Mouse (Mus musculus): ENCODE results near the gene Cass4. TPM values are rescaled to one million over a fixed set of nuclear protein-coding genes. Genes with fewer than 3 reads are reported as not detected.

Gene Cass4
- polyA plus RNA-seq, 1 experiment from 2014 or later: 0.25 TPM

DNA sequence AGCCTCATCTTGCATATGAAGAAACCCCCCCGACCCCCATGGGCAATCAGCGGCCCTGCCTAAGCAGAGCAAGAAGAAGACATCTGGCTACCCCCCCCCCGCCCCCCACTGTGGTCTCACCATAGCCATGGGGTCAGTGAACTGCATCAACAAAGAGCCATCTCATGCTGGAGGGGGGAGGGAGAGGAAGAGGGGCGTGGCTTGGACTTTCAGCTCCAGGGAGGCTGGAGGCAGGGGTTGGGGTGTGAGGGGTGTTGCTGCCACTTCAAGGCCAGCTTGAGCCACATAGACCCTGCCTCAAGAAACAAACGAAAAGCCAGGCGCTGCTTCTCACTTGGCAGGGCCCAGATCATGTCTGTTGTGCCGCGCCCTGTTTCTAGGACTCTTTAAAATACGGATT lies 2.4 kb downstream of the Cass4 start:
- no peaks in the 10 kb centered on the region for H3K27me3 ChIP-seq (ENCODE audit: low read depth, poor library complexity, severe bottlenecking)
- DNase-seq (ENCODE audit: low spot score): no peak

DNA sequence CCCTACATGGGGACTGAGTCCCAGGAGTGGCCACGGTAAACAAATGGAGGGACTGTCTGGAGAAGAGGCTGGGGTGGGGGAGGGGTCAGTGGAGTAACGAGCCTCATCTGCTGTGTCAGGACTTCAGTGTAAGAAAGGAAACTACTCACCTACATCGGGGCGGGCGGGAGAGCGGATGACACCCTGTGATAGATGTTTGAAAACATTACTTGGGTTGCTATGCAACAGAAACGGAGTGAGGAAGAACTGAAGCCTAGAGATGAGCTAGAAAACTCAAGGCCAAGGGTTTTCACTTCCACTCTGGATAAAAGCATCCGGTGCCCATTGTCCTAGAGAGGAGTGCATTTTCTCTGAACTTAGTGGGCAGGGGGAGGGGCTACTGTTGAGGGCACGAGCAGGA lies 6.3 kb downstream of the Cass4 start:
- H3K4me1 ChIP-seq: peaks cover 21% of the 10 kb centered on the region
- H3K27ac ChIP-seq (replicated peaks): peak overlapping the region; percentile 17
- no peaks in the 10 kb centered on the region for H3K9me3 ChIP-seq (replicated peaks)
- DNase-seq (ENCODE audit: low spot score): no peak
- H3K27me3 ChIP-seq (ENCODE audit: low read depth, poor library complexity, severe bottlenecking): no peaks in the 10 kb centered on the region
- no peak overlapping the region for H3K4me3 ChIP-seq
- 49% methylated on average over 9 of the region's 9 CpGs for WGBS
- H3K36me3 ChIP-seq: no peaks in the 10 kb centered on the region

More for the DNA sequence above, 2.4 kb downstream of the Cass4 start:
- no peaks in the 10 kb centered on the region for H3K36me3 ChIP-seq
- H3K4me1 ChIP-seq: peaks cover 19% of the 10 kb centered on the region
- WGBS: 48% methylated on average over 9 of the region's 9 CpGs
- H3K27ac ChIP-seq (replicated peaks): peak overlapping the region; percentile 59
- H3K9me3 ChIP-seq (replicated peaks): no peaks in the 10 kb centered on the region
- H3K4me3 ChIP-seq: no peak overlapping the region

- WGBS: 77% methylated on average over 13 of the region's 13 CpGs
- Histone ChIP-seq H3K4me1 (peaks cover 15% of the 10 kb centered on the region), H3K36me3 (no peaks in the 10 kb centered on the region), H3K27me3 (ENCODE audit: low read depth, poor library complexity, severe bottlenecking) (no peaks in the 10 kb centered on the region), H3K27ac (replicated peaks) (no peak overlapping the region), H3K4me3 (no peak overlapping the region), H3K9me3 (replicated peaks) (no peaks in the 10 kb centered on the region)
- DNase-seq (ENCODE audit: low spot score): no peak
Measured at GRCm38 (mm10) chr2:172401116-172401825, 7.7 kb downstream of the Cass4 start.

GRCm38 (mm10) chr2:172404239-172404638 lies 10.6 kb downstream of the Cass4 start:
- 64% methylated on average over 7 of the region's 7 CpGs for WGBS
- Histone ChIP-seq H3K27me3 (ENCODE audit: low read depth, poor library complexity, severe bottlenecking) (no peaks in the 10 kb centered on the region), H3K9me3 (replicated peaks) (no peaks in the 10 kb centered on the region), H3K4me1 (peaks cover 13% of the 10 kb centered on the region), H3K4me3 (no peak overlapping the region), H3K27ac (replicated peaks) (no peak overlapping the region), H3K36me3 (no peaks in the 10 kb centered on the region)
- no peak for DNase-seq (ENCODE audit: low spot score)

GRCm38 (mm10) chr2:172405011-172405410 lies 11.4 kb downstream of the Cass4 start:
- 78% methylated on average over 3 of the region's 3 CpGs for WGBS
- Histone ChIP-seq H3K36me3 (no peaks in the 10 kb centered on the region), H3K27ac (replicated peaks) (no peak overlapping the region), H3K4me3 (no peak overlapping the region), H3K4me1 (peaks cover 8% of the 10 kb centered on the region), H3K9me3 (replicated peaks) (no peaks in the 10 kb centered on the region), H3K27me3 (ENCODE audit: low read depth, poor library complexity, severe bottlenecking) (no peaks in the 10 kb centered on the region)
- no peak for DNase-seq (ENCODE audit: low spot score)

DNA sequence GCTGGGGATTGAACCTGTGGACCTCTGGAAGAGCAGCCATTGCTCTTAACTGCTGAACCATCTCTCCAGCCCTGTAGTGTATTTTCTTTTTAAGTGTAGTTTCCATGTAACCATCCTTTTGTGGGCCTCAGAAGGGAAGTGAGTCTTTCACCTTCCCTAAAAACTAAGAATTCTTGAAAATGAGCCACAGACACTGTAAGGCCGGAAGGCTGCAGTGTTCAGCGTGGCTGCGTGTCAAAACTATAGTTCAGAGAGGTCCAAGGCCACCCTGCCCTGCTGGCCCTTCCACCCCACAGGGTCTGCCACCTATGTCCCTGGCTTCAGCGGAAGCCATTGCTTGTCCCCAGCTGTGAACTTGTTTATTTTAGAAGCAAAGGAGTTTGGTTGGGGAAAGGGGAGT lies 12.6 kb downstream of the Cass4 start:
- Histone ChIP-seq H3K4me1 (0 out of 2 replicates have a peak, but pooled peaks cover 6% of the 10 kb centered on the region), H3K36me3 (no peaks in the 10 kb centered on the region), H3K4me3 (no peak overlapping the region), H3K9me3 (replicated peaks) (no peaks in the 10 kb centered on the region), H3K27ac (replicated peaks) (no peak overlapping the region), H3K27me3 (ENCODE audit: low read depth, poor library complexity, severe bottlenecking) (no peaks in the 10 kb centered on the region)
- no peak for DNase-seq (ENCODE audit: low spot score)
- WGBS: 72% methylated on average over 4 of the region's 4 CpGs

GRCm38 (mm10) chr2:172407499-172407898 lies 13.9 kb downstream of the Cass4 start:
- H3K27me3 ChIP-seq (ENCODE audit: low read depth, poor library complexity, severe bottlenecking): no peaks in the 10 kb centered on the region
- H3K4me1 ChIP-seq: peaks cover 15% of the 10 kb centered on the region
- WGBS: 76% methylated on average over 2 of the region's 2 CpGs
- no peak overlapping the region for H3K27ac ChIP-seq (replicated peaks)
- H3K36me3 ChIP-seq: no peaks in the 10 kb centered on the region
- DNase-seq (ENCODE audit: low spot score): no peak
- H3K4me3 ChIP-seq: no peak overlapping the region
- H3K9me3 ChIP-seq (replicated peaks): no peaks in the 10 kb centered on the region

DNA sequence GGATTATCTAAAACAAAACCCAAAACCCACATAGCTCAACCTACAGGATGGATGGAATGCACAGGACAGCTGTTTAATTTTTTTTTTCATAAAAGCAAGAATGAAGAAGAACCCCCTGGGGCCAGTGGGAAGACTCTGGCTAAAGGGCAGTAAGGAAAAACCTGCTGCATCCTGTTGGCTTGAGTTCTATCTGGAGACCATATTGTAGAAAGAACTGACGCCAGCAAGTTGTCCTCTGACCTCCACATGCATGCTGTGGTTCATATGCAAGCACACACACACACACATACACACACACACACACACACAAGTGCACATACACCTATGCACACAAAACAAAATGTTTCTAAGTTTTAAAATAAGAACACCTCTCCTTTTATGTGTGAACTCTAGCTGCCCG lies 17.1 kb downstream of the Cass4 start:
- no peaks in the 10 kb centered on the region for H3K36me3 ChIP-seq
- no peak for DNase-seq (ENCODE audit: low spot score)
- no peak overlapping the region for H3K4me3 ChIP-seq
- no peaks in the 10 kb centered on the region for H3K27me3 ChIP-seq (ENCODE audit: low read depth, poor library complexity, severe bottlenecking)
- no peaks in the 10 kb centered on the region for H3K9me3 ChIP-seq (replicated peaks)
- no peak overlapping the region for H3K27ac ChIP-seq (replicated peaks)
- WGBS: 85% methylated on average over 2 of the region's 2 CpGs
- H3K4me1 ChIP-seq: peaks cover 29% of the 10 kb centered on the region

DNA sequence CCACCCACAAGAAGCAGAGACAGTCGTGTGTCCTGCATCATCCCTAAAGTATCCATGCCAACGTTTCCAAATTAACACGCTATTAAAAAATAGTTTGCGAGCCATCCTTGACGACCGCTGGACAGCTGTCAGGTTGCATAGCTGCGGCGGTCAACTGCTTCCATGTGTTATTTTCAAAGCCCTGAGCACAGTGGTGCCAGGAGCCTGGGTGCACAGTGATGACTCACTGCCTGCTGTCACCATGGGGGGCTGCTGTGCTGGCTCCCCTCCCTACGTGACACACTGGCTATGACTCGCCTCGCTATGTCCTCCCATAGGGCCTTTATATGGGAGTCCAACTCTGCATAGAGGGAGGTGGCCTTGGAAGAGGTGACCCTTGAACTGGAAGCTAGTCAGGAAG lies 17.5 kb downstream of the Cass4 start:
- WGBS: 84% methylated on average over 11 of the region's 11 CpGs
- H3K36me3 ChIP-seq: no peaks in the 10 kb centered on the region

GRCm38 (mm10) chr2:172412454-172412853 lies 18.9 kb downstream of the Cass4 start:
- 0 out of 2 replicates have a peak overlapping the region, but pooled peaks have one; percentile 14 for H3K4me3 ChIP-seq
- H3K4me1 ChIP-seq: peaks cover 29% of the 10 kb centered on the region
- peak; percentile 61 for DNase-seq (ENCODE audit: low spot score)
- H3K27me3 ChIP-seq (ENCODE audit: low read depth, poor library complexity, severe bottlenecking): no peaks in the 10 kb centered on the region
- peak overlapping the region; percentile 67; the same call in 1 of the 2 replicates for H3K27ac ChIP-seq (replicated peaks)
- H3K9me3 ChIP-seq (replicated peaks): no peaks in the 10 kb centered on the region
- 10% methylated on average over 9 of the region's 9 CpGs for WGBS
- no peaks in the 10 kb centered on the region for H3K36me3 ChIP-seq

More for the DNA sequence above, 17.5 kb downstream of the Cass4 start:
- H3K27ac ChIP-seq (replicated peaks): no peak overlapping the region
- H3K4me1 ChIP-seq: peaks cover 29% of the 10 kb centered on the region
- no peaks in the 10 kb centered on the region for H3K9me3 ChIP-seq (replicated peaks)
- DNase-seq (ENCODE audit: low spot score): no peak
- H3K4me3 ChIP-seq: no peak overlapping the region
- no peaks in the 10 kb centered on the region for H3K27me3 ChIP-seq (ENCODE audit: low read depth, poor library complexity, severe bottlenecking)

DNA sequence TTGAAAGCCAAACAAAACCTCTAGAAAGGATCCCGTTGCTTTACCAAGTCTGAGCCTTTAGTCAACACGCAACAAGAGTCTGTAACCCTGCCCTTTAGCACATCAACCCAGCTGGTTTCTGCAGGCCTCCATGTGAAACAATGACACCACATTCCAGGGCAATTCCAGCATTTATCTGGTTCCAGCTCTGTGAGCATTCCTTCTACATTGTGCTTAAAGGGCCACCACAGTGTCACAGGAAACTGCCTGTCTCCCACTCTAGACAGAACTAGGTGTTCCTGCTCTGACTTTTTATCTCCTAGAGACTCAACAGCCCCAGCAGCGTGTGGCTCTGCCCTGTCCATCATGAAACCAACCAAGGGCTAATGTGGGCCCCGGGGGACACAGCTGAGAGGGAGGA lies 19.7 kb downstream of the Cass4 start:
- Histone ChIP-seq H3K27ac (replicated peaks) (peak overlapping the region; percentile 67; the same call in 1 of the 2 replicates), H3K9me3 (replicated peaks) (no peaks in the 10 kb centered on the region), H3K36me3 (no peaks in the 10 kb centered on the region), H3K27me3 (ENCODE audit: low read depth, poor library complexity, severe bottlenecking) (no peaks in the 10 kb centered on the region), H3K4me3 (no peak overlapping the region), H3K4me1 (peaks cover 29% of the 10 kb centered on the region)
- 25% methylated on average over 4 of the region's 4 CpGs for WGBS
- DNase-seq (ENCODE audit: low spot score): no peak

GRCm38 (mm10) chr2:172413894-172414293 lies 20.3 kb downstream of the Cass4 start:
- Histone ChIP-seq H3K9me3 (replicated peaks) (no peaks in the 10 kb centered on the region), H3K27me3 (ENCODE audit: low read depth, poor library complexity, severe bottlenecking) (no peaks in the 10 kb centered on the region), H3K4me1 (peaks cover 30% of the 10 kb centered on the region), H3K36me3 (no peaks in the 10 kb centered on the region), H3K27ac (replicated peaks) (peak overlapping the region; percentile 67; the same call in 1 of the 2 replicates), H3K4me3 (no peak overlapping the region)
- DNase-seq (ENCODE audit: low spot score): no peak
- WGBS: 49% methylated on average over 5 of the region's 5 CpGs

DNA sequence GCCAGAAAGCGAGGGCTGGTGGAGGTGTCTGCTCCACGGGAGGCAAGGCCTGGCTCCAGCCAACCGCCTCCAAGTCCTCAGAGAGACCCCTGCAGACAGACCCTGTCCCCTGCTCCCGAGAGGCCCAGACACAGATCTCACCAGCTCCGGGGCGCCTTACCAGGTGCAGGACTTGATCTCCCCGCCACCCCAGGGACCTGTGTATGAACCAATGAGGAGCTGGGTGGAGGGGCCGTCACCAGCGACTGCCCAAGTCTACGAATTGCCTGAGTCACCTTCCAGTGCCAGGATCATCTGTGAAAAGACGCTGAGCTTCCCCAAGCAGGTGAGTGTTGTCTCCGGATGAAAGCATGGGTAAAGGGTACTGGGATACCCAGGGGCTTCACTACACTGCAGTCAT lies 22.6 kb downstream of the Cass4 start:
- WGBS: 57% methylated on average over 12 of the region's 12 CpGs
- no peaks in the 10 kb centered on the region for H3K27me3 ChIP-seq (ENCODE audit: low read depth, poor library complexity, severe bottlenecking)
- H3K27ac ChIP-seq (replicated peaks): no peak overlapping the region
- H3K36me3 ChIP-seq: no peaks in the 10 kb centered on the region
- no peak overlapping the region for H3K4me3 ChIP-seq
- no peak for DNase-seq (ENCODE audit: low spot score)
- H3K4me1 ChIP-seq: peaks cover 29% of the 10 kb centered on the region
- no peaks in the 10 kb centered on the region for H3K9me3 ChIP-seq (replicated peaks)

All from midbrain, embryonic 10.5 days (tissue).